Mouse (Mus musculus) mature B cell (primary cell): ENCODE results near the gene Prdm15.

Experiments
- in situ Hi-C: fragments of 300-500 bp; cut with MboI; formaldehyde crosslinking; loops from 2 replicates; pipeline ENCODE4 v1.14.3; 2019

The Prdm15 gene

DNA sequence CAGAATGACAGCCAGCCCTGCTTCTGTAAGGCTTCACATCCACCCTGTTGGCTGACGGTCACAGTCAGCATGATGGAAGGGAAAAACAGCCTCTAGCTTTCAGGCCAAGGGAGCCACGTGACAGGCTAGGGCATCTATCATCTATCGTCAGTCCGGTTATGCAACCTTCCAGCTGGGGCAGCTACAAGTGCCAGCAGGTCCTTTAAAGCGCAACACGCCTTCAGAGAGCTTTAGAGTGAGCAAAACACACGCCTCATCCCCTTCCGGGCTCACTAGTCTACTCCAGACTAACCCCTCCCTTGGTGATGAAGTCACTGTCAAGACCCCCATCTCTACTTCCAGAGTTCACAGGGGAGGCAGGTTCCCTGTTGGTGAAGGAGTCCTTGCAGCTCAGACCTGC lies 99.8 kb downstream of the Prdm15 start:
- in situ Hi-C loops: no loop called here

DNA sequence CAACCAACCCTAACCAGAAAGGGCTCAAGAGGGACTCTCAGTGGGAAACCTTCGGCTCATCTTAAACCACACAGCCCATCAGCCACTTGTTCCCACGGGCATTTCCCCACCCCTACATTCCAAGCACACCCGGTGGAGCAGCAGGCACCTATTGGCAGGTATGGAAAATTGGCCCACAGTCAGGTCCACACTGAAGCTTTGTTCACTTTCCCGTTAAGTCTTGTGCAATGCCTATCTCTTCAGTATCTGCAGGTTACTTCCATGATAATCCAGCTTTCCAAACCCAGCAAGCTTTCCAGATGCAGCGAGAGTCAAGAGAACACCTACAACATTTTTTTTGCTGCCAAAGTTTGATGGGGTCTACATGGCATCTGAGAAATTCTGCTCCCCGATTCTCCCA lies 103.2 kb downstream of the Prdm15 start:
- in situ Hi-C loops: no loop called here
